Mouse (Mus musculus) thymus, postnatal 14 days (tissue): ENCODE results near the gene Dlx3.

ENCODE experiments used
- DNase-seq: peaks from one replicate; pipeline ENCODE4 v3.0.0; 2021

Dlx3 gene

DNA sequence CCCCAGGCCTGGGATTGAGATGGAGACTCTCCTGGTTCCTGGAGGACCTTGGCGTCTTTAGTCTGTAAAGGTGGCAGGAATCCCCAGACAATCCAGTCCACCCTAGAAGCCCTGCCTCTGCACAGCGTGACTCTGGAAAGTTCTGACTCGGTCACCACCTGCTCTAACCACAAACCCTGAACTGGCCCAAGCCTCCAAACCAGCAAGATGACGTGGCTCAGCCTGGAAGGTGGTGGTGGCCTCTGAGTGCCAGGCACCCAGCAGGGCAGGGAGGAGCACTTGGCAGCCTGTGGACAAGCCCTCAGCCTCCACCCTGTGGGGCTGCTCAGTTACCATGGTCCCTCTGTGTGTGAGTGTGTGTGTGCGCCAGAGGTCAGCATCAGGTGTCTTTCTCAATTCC, 38.0 kb downstream of the Dlx3 start:
- no peak for DNase-seq

GRCm38 (mm10) chr11:95159763-95160371, 39.9 kb downstream of the Dlx3 start:
- DNase-seq = no peak

DNA sequence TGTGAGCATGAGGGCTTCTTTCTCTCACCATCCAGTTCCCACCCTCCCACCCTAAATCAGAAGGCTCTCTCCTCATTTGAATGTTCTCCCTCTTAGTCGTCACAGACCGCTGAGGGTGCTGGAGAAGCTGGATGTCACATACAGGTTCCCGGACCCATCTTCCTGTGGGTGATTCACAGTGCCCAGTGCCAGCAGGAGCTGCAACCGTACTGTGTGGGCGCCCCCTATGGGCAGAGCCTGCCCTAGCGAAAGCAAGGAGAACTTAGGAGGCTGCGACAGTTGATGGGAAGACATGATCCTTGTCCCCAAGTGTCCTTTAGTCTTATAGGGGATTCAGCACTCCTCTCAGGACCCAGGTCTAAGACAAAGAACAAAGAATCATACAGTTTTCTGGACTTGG, 40.8 kb downstream of the Dlx3 start:
- DNase-seq = peak; percentile 64

GRCm38 (mm10) chr11:95161708-95162107, 41.8 kb downstream of the Dlx3 start:
- no peak for DNase-seq

GRCm38 (mm10) chr11:95165857-95166256, 45.9 kb downstream of the Dlx3 start:
- no peak for DNase-seq
